Mouse (Mus musculus) MEL (cell line): Measurements from ENCODE around the gene Ube2a.

Experiments
- CTCF ChIP-seq, 3 experiments: IDR thresholded peaks in 2 of 3; conservative IDR thresholded peaks in 1 of 3; 2 replicates each; pipeline ENCODE4 v1.5.1; 2011 to 2012; ENCODE audit warnings: low read length in 3 of 3, low read depth in 2 of 3, mild to moderate bottlenecking in 2 of 3, improper control_type of control experiment in 1 of 3, inconsistent platforms in 1 of 3, mixed read lengths in 1 of 3, moderate library complexity in 1 of 3; ENCODE audit not compliant: control insufficient read depth in 1 of 3, insufficient read depth in 1 of 3, poor library complexity in 1 of 3, severe bottlenecking in 1 of 3
- EP300 ChIP-seq, 2 experiments: IDR thresholded peaks; 2 replicates each; pipeline ENCODE4 v1.6.1; 2011; ENCODE audit warnings: improper control_type of control experiment in 2 of 2, low read length in 2 of 2, low read depth in 1 of 2, mild to moderate bottlenecking in 1 of 2
- HCFC1 ChIP-seq: IDR thresholded peaks from 2 replicates; pipeline ENCODE4 v1.6.1; 2012; ENCODE audit warnings: low read depth, mild to moderate bottlenecking, inconsistent platforms, low read length, improper control_type of control experiment, moderate library complexity
- NELFE ChIP-seq: IDR thresholded peaks from 2 replicates; pipeline ENCODE4 v1.6.1; 2011; ENCODE audit warnings: low read depth, low read length, improper control_type of control experiment
- POLR2A ChIP-seq, 2 experiments: IDR thresholded peaks; 2 replicates each; pipeline ENCODE4 v1.6.1; 2011 to 2012; ENCODE audit warnings: low read length in 2 of 2, mild to moderate bottlenecking in 2 of 2, control low read depth in 1 of 2, improper control_type of control experiment in 1 of 2, low read depth in 1 of 2, moderate library complexity in 1 of 2; ENCODE audit not compliant: control insufficient read depth in 1 of 2, insufficient read depth in 1 of 2, poor library complexity in 1 of 2
- SIN3A ChIP-seq: IDR thresholded peaks from 2 replicates; pipeline ENCODE4 v1.6.1; 2012; ENCODE audit warnings: low read length, improper control_type of control experiment, inconsistent platforms
- SMC3 ChIP-seq: IDR thresholded peaks from 2 replicates; pipeline ENCODE4 v1.6.1; 2011; ENCODE audit warnings: low read depth, low read length, improper control_type of control experiment
- TAL1 ChIP-seq: IDR thresholded peaks from 2 replicates; pipeline ENCODE4 v1.6.1; 2012; ENCODE audit warnings: mild to moderate bottlenecking, inconsistent platforms, low read length, moderate library complexity, mixed read lengths
- TBP ChIP-seq: IDR thresholded peaks from 2 replicates; pipeline ENCODE4 v1.8.0; 2011; ENCODE audit warnings: low read depth, low read length, improper control_type of control experiment

- TF ChIP-seq POLR2A (IDR thresholded peaks at IDR 0.05; ENCODE audit: control insufficient read depth in 1 of 2, insufficient read depth in 1 of 2, low read depth in 1 of 2, low read length in 2 of 2, poor library complexity in 1 of 2) (no peak), EP300 (IDR thresholded peaks at IDR 0.05; ENCODE audit: low read depth in 1 of 2, low read length in 2 of 2) (no peak), HCFC1 (no peak), CTCF (IDR thresholded peaks at IDR 0.05 in 2 of 3, conservative IDR thresholded peaks at IDR 0.05 in 1 of 3; ENCODE audit: control insufficient read depth in 1 of 3, insufficient read depth in 1 of 3, low read depth in 2 of 3, low read length in 3 of 3, poor library complexity in 1 of 3, severe bottlenecking in 1 of 3) (no peak), SMC3 (no peak), TBP (no peak), SIN3A (no peak), TAL1 (no peak), NELFE (no peak)
Measured at GRCm38 (mm10) chrX:36852631-36853030, 21.1 kb upstream of the Ube2a start.
